Mouse (Mus musculus) retina, postnatal 7 days (tissue): ENCODE results near the gene Abhd14b.
"Not testable (repeated sequence)": the region's sequence is repeated elsewhere in the genome, so short reads cannot be mapped to it uniquely, and the experiment has no call there.

ENCODE experiments used
- DNase-seq: peaks from one replicate; pipeline ENCODE4 v3.0.0-alpha.2; 2012; ENCODE audit warnings: low read depth, low spot score

Gene Abhd14b

GRCm38 (mm10) chr9:106476002-106476923 is 29.0 kb downstream of the Abhd14b start:
- no peak for DNase-seq

DNA sequence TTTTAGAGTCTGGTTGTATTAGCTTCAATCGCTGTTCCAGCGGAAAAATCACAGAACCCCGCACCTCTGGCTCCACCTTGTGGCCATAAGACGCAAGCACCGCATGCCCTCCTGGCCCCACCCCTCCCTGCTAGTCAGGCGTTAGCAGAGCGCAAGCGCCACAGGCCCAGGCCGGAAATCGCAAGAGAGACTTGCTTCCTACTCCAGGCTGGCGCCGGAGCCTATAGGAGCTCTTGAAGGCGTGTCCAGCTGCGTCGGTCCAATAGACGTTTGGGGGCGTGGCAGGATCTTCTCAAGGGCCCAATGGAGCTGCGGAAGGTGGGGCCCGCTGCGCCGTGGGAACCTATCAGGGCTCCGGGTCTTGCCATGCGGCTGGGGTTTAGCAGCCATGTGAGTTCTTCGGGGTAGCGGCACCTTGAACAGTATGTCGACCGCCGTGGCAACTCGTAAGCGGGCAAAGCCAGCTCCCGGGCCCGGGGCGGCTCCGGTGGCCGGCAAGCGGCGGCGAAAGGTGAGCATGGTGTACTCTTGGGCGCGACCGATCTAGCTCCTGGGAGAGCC is 29.7 kb downstream of the Abhd14b start, which contains the start of gene Parp3:
Gene Parp3 (minus strand): TSS at position 26 of the 561 bp plus-strand sequence.
- DNase-seq: peak; percentile 99

DNA sequence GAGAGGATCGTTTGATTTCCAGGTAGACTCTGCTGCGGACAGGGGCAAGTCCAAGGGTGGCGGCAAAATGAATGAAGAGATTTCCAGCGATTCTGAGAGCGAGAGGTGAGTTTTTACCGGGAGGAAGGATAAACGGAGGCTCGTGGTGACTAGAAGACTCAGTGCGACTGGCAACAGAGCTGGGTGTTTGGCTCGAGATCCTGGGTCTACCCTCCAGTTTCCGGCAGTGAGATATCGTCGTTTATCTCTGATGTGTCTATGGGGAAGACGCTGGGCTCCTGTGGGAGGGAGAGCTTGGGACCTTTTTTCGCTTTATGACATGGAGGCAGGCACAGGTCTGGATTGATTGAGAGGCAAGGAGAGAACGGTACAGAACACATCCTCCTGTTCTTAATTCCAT is 30.4 kb downstream of the Abhd14b start:
- no peak for DNase-seq

GRCm38 (mm10) chr9:106478101-106478500 is 30.8 kb downstream of the Abhd14b start:
- DNase-seq: no peak

GRCm38 (mm10) chr9:106480541-106480940 is 33.3 kb downstream of the Abhd14b start:
- no peak for DNase-seq

DNA sequence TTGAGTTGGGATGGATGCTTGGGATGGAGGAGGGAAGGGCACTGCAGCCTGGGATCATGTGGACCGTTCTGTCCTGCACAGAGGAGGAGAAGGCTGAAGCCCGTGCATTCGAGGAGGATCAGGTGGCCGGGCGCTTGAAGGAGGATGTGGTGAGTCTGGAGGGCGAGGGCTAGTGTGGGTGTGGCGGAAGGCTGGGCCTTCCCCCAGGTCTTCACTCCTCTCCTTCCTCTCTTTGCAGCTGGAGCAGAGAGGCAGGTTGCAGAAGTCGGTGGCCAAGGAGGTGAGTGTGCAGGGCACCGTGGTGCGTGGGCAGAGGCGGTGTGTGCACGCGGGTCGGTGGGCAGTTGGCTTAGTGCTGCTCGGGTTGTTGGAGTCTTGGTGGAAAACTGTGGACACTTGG is 33.8 kb downstream of the Abhd14b start:
- no peak for DNase-seq

DNA sequence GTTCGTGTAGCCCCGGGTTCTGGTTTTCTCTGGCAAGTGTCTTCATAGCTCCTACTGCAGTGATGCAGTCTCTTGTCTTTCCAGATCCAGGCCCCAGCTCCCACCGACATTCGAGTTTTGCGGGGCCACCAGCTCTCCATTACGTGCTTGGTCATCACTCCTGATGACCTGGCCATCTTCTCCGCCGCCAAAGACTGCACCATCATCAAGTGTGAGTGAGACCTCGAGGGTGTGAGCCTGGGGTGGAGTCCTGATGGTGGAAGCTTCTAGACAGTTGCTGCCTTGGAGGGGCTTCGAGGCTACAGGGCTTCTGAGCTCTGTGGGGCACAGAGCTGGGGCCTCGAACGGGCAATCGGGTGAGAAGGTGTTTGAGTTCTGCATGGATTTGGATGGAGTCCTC is 34.4 kb downstream of the Abhd14b start:
- DNase-seq: no peak

DNA sequence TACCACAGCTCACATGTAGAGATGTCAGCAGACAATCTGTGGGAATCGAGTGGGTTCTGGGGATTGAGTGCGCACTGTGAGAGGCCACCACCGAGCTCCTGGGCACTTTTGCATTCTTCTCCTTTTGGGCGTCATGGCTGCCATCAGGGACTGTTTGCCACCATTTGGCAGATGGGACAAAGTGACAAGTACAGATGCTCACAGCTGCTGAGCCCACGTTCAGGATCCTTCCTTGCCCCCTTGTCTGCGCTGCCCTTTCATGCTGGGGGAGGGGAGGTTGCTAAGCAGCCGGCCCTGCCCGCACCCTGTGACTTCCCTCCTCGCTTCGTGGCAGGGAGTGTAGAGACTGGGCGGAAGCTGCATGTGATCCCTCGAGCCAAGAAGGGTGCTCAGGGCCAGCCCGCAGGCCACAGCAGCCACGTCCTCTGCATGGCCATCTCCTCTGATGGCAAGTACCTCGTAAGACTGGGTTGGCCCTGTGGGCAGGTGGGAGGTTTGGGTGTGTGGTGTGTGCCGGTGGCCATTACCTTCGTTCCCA is 35.4 kb downstream of the Abhd14b start:
- no peak for DNase-seq

DNA sequence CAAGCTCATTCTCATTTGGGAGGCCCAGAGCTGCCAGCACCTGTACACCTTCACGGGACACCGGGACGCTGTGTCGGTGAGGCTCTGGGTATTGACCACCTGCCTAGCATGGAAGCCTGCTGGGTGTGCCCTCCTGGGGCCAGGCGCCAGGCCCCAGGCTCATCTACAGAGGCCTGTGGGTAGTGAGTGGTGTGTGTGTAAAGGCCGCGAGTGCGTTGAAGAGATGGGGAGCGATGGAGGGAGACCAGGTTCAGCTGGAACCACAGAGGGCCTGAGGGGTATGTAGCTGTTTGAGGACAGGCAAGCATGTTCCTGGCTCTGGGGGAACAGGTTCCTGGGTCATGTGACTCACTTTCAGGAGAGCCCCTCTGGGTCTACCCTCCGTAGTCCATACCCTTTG is 35.9 kb downstream of the Abhd14b start:
- DNase-seq: no peak

DNA sequence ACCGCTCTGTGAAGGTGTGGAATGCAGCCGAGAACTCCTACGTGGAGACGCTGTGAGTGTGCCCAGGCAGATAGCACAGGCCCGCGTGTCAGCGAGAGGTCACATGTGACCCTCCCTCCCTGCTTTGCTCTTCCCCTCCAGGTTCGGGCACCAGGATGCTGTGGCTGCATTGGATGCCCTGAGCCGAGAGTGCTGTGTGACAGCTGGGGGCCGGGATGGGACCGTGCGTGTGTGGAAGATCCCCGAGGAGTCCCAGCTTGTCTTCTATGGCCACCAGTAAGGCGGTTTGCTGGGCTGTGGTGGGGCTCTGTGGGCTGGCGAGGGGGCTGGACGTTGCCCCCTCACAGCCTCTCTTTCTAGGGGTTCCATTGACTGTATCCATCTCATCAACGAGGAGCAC is 36.3 kb downstream of the Abhd14b start:
- no peak for DNase-seq

GRCm38 (mm10) chr9:106485076-106485475 is 37.8 kb downstream of the Abhd14b start:
- DNase-seq: no peak

DNA sequence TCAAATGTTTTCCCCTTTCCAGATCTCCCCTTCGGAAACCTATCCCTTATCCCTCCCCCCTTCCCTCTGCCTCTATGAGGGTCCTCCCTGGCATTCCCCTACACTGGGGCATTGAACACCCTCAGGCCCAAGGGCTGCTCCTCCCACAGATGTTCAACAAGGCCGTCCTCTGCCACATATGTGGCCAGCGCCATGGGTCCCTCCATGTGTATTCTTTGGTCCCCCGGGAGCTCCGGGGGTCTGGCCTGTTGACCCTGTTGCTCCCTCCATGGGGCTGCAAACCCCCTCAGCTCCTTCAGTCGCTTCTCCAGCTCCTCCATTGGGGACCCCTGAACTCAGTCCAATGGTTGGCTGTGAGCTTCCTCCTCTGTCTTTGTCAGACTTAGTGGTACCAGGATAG is 40.3 kb downstream of the Abhd14b start:
- not testable (repeated sequence) for DNase-seq

DNA sequence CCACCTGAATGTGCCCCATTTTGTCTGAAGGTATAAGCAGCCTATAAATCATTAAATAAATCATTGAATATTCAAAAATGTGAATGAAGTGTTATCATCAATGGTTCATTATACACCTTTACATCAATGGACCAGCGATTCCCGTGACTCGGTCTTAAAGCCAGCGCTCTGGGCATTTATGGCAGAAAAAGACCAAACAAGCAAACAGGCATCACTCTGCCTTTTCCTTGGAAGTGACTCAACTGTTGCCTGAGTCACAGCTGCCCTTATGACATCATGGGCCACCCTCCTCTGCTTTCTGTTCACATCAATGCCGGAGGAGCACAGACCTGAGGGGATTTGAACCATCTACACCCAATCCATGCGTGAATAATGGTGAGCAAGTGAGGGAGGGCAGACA is 52.4 kb downstream of the Abhd14b start, which contains the start of gene Iqcf1:
Gene Iqcf1 (plus strand): TSS at position 301 of the 400 bp plus-strand sequence.
- DNase-seq: no peak

- DNase-seq: no peak
Measured at GRCm38 (mm10) chr9:106501846-106502245, 54.6 kb downstream of the Abhd14b start.
